Mouse (Mus musculus): ENCODE measurements around the gene Pear1. TPM values are rescaled to one million over a fixed set of nuclear protein-coding genes. Genes with fewer than 3 reads are reported as not detected.

Pear1 gene
- polyA plus RNA-seq, 1 experiment from 2014 or later = 8.4 TPM

DNA sequence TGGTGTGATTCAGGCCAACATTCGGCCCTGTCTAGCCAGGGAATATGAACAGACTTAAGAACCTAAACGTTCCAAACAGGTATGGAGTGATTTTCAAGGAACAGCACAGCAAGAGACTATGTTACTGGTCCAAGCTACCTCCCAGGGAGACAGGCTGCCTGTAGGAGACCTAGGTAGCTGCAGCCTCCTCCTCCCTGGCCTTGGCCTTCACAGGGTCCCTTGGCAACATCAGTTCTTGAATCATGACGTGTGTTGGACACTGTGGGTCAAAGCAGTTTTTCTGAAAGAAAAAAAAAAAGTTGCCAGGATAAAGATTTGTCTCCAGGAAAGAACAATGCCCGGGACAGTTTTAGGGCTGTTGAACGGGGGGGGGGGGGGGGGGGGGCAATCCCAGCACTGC is 85.2 kb downstream of the Pear1 start:
- H3K27ac ChIP-seq (ENCODE audit: low read depth, low read length) = no peak overlapping the region
- peaks cover 19% of the 10 kb centered on the region for H3K36me3 ChIP-seq (ENCODE audit: control insufficient read depth, insufficient read depth, low read length)

GRCm38 (mm10) chr3:87735335-87735734 is 88.8 kb downstream of the Pear1 start:
- WGBS = 92% methylated on average over 9 of the region's 9 CpGs
- Histone ChIP-seq H3K4me2 (ENCODE audit: low read length) (no peak overlapping the region), H3K9ac (ENCODE audit: low read depth, low read length) (no peak overlapping the region), H3K27ac (ENCODE audit: low read depth, low read length) (no peak overlapping the region), H3K4me3 (ENCODE audit: low read length) (no peak overlapping the region), H3K4me1 (ENCODE audit: control insufficient read depth, insufficient read depth, low read depth, low read length) (no peaks in the 10 kb centered on the region), H3K36me3 (ENCODE audit: control insufficient read depth, insufficient read depth, low read length) (peaks cover 37% of the 10 kb centered on the region), H3K27me3 (replicated peaks; ENCODE audit: control insufficient read depth, insufficient read depth, low read length) (no peaks in the 10 kb centered on the region), H3K9me3 (ENCODE audit: control insufficient read depth, low read length) (no peaks in the 10 kb centered on the region)
- no peak for ATAC-seq

More for the DNA sequence above, 85.2 kb downstream of the Pear1 start:
- Histone ChIP-seq H3K4me3 (ENCODE audit: low read length) (no peak overlapping the region), H3K4me1 (ENCODE audit: control insufficient read depth, insufficient read depth, low read depth, low read length) (no peaks in the 10 kb centered on the region), H3K9me3 (ENCODE audit: control insufficient read depth, low read length) (no peaks in the 10 kb centered on the region), H3K27me3 (replicated peaks; ENCODE audit: control insufficient read depth, insufficient read depth, low read length) (no peaks in the 10 kb centered on the region), H3K9ac (ENCODE audit: low read depth, low read length) (no peak overlapping the region), H3K4me2 (ENCODE audit: low read length) (no peak overlapping the region)
- WGBS = 77% methylated on average over 5 of the region's 5 CpGs
- ATAC-seq = no peak

DNA sequence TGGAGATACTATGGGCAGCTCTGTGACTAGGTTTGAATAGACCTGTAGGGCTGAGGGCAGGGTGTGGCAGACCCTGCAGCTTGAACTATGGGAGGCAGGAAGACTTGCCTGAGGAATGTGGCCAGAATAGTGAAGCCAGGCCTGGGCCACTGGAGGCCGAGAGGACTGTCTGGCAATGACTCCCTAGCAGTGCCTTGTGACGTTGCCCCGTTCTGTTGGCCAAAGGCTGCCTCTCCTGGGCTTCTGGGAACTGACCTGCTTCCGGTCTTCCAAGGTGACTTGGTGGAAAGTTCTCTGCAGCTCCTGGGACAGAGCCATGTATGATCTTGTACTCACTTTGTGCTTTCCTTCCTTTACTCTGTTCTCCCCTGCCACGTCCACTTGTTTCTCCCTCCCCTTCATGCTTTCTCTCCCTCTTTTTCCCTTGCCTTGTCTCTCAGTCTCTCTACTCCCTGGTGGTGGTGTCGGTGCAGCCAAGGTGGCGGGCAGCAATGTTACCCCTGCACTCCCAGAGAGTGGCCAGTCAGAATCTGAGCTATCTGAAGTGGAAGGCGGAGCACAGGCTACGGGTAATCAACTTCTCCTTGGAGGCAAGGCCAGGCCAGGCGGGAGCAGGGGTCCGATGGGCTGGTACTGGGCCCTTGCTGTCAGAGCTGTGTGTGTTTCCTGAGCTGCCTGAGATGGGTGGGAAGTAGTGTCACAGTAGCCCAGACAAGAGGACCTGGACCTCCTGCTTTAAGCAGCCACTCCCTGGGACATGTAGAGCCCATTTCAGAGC is 89.9 kb downstream of the Pear1 start:
- H3K9me3 ChIP-seq (ENCODE audit: control insufficient read depth, low read length) = no peaks in the 10 kb centered on the region
- no peak overlapping the region for H3K9ac ChIP-seq (ENCODE audit: low read depth, low read length)
- WGBS = 86% methylated on average over 11 of the region's 11 CpGs
- H3K4me3 ChIP-seq (ENCODE audit: low read length) = no peak overlapping the region
- H3K27ac ChIP-seq (ENCODE audit: low read depth, low read length) = no peak overlapping the region
- ATAC-seq = no peak
- no peak overlapping the region for H3K4me2 ChIP-seq (ENCODE audit: low read length)
- H3K36me3 ChIP-seq (ENCODE audit: control insufficient read depth, insufficient read depth, low read length) = peaks cover 44% of the 10 kb centered on the region
- H3K4me1 ChIP-seq (ENCODE audit: control insufficient read depth, insufficient read depth, low read depth, low read length) = no peaks in the 10 kb centered on the region
- no peaks in the 10 kb centered on the region for H3K27me3 ChIP-seq (replicated peaks; ENCODE audit: control insufficient read depth, insufficient read depth, low read length)

DNA sequence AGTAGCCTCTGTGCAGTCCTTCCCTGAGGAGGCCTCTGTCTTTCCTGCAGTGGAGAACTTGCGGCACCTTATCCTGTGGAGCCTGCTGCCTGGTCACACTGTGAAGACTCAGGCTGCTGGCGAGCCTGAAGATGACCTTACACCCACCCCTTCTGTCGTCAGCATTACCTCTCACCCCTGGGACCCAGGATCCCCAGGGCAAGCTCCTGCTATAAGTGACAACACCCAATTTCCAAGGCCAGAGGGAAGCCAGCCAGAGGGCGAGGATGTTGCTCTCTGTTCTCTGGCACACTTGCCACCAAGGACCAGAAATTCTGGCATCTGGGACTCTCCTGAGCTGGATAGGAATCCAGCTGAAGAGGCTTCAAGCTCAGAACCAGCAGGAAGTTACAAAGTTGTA is 91.0 kb downstream of the Pear1 start:
- 89% methylated on average over 4 of the region's 4 CpGs for WGBS
- H3K27me3 ChIP-seq (replicated peaks; ENCODE audit: control insufficient read depth, insufficient read depth, low read length) = no peaks in the 10 kb centered on the region
- no peak for ATAC-seq
- peaks cover 55% of the 10 kb centered on the region for H3K36me3 ChIP-seq (ENCODE audit: control insufficient read depth, insufficient read depth, low read length)
- H3K9ac ChIP-seq (ENCODE audit: low read depth, low read length) = no peak overlapping the region
- H3K9me3 ChIP-seq (ENCODE audit: control insufficient read depth, low read length) = no peaks in the 10 kb centered on the region
- no peak overlapping the region for H3K27ac ChIP-seq (ENCODE audit: low read depth, low read length)
- no peak overlapping the region for H3K4me3 ChIP-seq (ENCODE audit: low read length)
- H3K4me2 ChIP-seq (ENCODE audit: low read length) = no peak overlapping the region
- H3K4me1 ChIP-seq (ENCODE audit: control insufficient read depth, insufficient read depth, low read depth, low read length) = no peaks in the 10 kb centered on the region

DNA sequence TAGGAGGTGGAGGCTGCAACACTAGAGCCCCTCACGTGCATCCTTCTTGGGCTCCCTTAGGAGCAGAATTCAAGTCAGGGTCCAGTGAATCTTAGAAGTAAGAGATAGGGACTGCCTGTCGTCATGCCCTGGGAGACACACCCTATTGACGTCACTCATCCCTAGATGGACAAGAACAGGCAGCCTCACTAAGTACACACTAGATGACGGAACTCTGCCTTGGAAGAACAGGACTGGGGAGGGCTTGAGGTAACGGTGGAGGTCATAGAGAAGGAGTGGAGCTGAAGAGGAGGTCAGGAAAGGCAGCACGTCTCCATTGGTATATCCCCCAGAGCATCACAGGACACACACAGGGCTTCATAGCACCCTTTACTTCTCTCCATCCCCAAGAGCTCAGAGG is 95.4 kb downstream of the Pear1 start:
- H3K9ac ChIP-seq (ENCODE audit: low read depth, low read length) = no peak overlapping the region
- H3K27ac ChIP-seq (ENCODE audit: low read depth, low read length) = no peak overlapping the region
- H3K36me3 ChIP-seq (ENCODE audit: control insufficient read depth, insufficient read depth, low read length) = peaks cover 74% of the 10 kb centered on the region
- H3K27me3 ChIP-seq (replicated peaks; ENCODE audit: control insufficient read depth, insufficient read depth, low read length) = no peaks in the 10 kb centered on the region
- no peak for ATAC-seq
- H3K9me3 ChIP-seq (ENCODE audit: control insufficient read depth, low read length) = no peaks in the 10 kb centered on the region
- no peak overlapping the region for H3K4me3 ChIP-seq (ENCODE audit: low read length)
- no peak overlapping the region for H3K4me2 ChIP-seq (ENCODE audit: low read length)
- no peaks in the 10 kb centered on the region for H3K4me1 ChIP-seq (ENCODE audit: control insufficient read depth, insufficient read depth, low read depth, low read length)
- 94% methylated on average over 6 of the region's 6 CpGs for WGBS

DNA sequence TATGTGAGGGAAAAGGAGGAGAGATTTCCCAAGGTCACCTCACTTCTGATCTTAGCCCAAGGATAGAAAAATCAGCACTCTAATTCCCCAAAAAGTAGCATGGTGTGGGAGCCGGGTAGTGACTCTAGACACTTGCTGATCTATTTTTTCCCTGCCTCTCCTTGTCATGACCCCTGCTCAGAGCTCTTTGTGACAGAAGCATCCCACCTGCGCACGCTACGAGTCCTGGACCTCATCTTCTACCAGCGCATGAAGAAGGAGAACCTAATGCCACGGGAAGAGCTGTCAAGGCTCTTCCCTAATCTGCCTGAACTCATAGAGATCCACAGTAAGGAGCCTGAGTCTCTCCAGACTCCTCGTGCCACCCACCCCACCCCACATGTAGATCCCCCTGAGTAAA is 97.9 kb downstream of the Pear1 start:
- no peak for ATAC-seq
- Histone ChIP-seq H3K9me3 (ENCODE audit: control insufficient read depth, low read length) (no peaks in the 10 kb centered on the region), H3K4me2 (ENCODE audit: low read length) (no peak overlapping the region), H3K4me3 (ENCODE audit: low read length) (no peak overlapping the region), H3K27ac (ENCODE audit: low read depth, low read length) (no peak overlapping the region), H3K27me3 (replicated peaks; ENCODE audit: control insufficient read depth, insufficient read depth, low read length) (no peaks in the 10 kb centered on the region), H3K4me1 (ENCODE audit: control insufficient read depth, insufficient read depth, low read depth, low read length) (no peaks in the 10 kb centered on the region), H3K36me3 (ENCODE audit: control insufficient read depth, insufficient read depth, low read length) (peaks cover 78% of the 10 kb centered on the region), H3K9ac (ENCODE audit: low read depth, low read length) (no peak overlapping the region)
- 97% methylated on average over 7 of the region's 7 CpGs for WGBS

DNA sequence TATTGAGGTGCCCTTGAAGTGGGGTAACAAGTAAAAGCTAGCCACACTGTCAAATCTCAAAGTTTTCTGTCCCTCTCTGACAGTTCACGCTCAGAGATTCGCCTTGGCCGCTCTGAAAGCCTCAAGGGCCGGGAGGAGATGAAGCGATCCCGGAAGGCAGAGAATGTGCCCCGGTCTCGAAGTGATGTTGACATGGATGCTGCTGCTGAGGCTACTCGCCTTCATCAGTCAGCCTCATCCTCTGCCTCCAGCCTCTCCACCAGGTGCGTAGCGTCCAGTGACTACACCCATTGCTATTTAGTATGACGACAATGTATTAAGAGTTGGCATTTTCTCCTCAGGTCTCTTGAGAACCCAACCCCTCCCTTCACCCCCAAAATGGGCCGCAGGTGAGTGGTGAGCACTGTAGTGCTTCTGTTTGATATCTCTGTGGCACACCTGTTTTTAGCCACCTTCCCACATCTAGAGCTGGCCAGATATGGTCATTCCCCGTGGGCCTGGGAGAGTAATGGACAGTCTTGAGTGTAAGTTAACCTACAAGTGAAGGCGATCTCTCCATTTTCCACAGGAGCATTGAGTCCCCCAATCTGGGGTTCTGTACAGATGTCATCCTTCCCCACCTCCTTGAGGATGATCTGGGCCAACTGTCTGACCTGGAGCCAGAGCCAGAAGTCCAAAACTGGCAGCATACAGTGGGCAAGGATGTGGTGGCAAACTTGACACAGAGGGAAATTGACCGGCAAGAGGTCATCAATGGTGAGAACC is 98.5 kb downstream of the Pear1 start:
- no peak for ATAC-seq
- WGBS = 98% methylated on average over 16 of the region's 16 CpGs
- H3K9me3 ChIP-seq (ENCODE audit: control insufficient read depth, low read length) = no peaks in the 10 kb centered on the region
- H3K9ac ChIP-seq (ENCODE audit: low read depth, low read length) = no peak overlapping the region
- no peak overlapping the region for H3K4me2 ChIP-seq (ENCODE audit: low read length)
- no peaks in the 10 kb centered on the region for H3K27me3 ChIP-seq (replicated peaks; ENCODE audit: control insufficient read depth, insufficient read depth, low read length)
- no peak overlapping the region for H3K4me3 ChIP-seq (ENCODE audit: low read length)
- peaks cover 72% of the 10 kb centered on the region for H3K36me3 ChIP-seq (ENCODE audit: control insufficient read depth, insufficient read depth, low read length)
- no peaks in the 10 kb centered on the region for H3K4me1 ChIP-seq (ENCODE audit: control insufficient read depth, insufficient read depth, low read depth, low read length)
- H3K27ac ChIP-seq (ENCODE audit: low read depth, low read length) = no peak overlapping the region

GRCm38 (mm10) chr3:87724556-87724955 is 99.5 kb downstream of the Pear1 start:
- no peaks in the 10 kb centered on the region for H3K27me3 ChIP-seq (replicated peaks; ENCODE audit: control insufficient read depth, insufficient read depth, low read length)
- ATAC-seq = no peak
- 80% methylated on average over 6 of the region's 6 CpGs for WGBS

DNA sequence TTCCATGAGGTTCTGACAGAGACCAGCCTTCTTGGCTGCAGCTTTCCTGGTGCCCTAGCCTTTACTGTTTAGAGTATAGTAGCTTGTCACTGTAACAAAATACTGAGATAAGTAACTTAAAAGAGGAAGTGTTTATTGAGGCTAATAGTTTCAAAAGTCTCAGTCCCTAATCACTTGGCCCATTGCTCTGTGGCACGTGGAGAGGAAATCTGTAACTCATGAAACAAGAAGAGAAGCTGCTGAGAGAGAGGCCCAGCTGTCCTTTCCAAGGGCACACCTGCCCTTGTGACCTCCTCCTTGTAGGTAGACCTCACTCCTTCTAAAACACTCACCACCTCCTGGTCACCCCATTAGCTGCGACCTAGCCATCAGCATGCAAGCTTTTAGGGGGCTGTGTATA is 105.6 kb downstream of the Pear1 start:
- H3K36me3 ChIP-seq (ENCODE audit: control insufficient read depth, insufficient read depth, low read length) = peaks cover 39% of the 10 kb centered on the region
- no peak overlapping the region for H3K27ac ChIP-seq (ENCODE audit: low read depth, low read length)
- no peaks in the 10 kb centered on the region for H3K4me1 ChIP-seq (ENCODE audit: control insufficient read depth, insufficient read depth, low read depth, low read length)
- WGBS = 94% methylated on average over 2 of the region's 2 CpGs
- no peaks in the 10 kb centered on the region for H3K27me3 ChIP-seq (replicated peaks; ENCODE audit: control insufficient read depth, insufficient read depth, low read length)
- H3K4me2 ChIP-seq (ENCODE audit: low read length) = no peak overlapping the region
- H3K4me3 ChIP-seq (ENCODE audit: low read length) = no peak overlapping the region
- no peak for ATAC-seq
- no peak overlapping the region for H3K9ac ChIP-seq (ENCODE audit: low read depth, low read length)
- H3K9me3 ChIP-seq (ENCODE audit: control insufficient read depth, low read length) = no peaks in the 10 kb centered on the region

More at GRCm38 (mm10) chr3:87724556-87724955, 99.5 kb downstream of the Pear1 start:
- Histone ChIP-seq H3K36me3 (ENCODE audit: control insufficient read depth, insufficient read depth, low read length) (peaks cover 67% of the 10 kb centered on the region), H3K9me3 (ENCODE audit: control insufficient read depth, low read length) (no peaks in the 10 kb centered on the region), H3K27ac (ENCODE audit: low read depth, low read length) (no peak overlapping the region), H3K9ac (ENCODE audit: low read depth, low read length) (no peak overlapping the region), H3K4me3 (ENCODE audit: low read length) (no peak overlapping the region), H3K4me2 (ENCODE audit: low read length) (no peak overlapping the region), H3K4me1 (ENCODE audit: control insufficient read depth, insufficient read depth, low read depth, low read length) (no peaks in the 10 kb centered on the region)

All from hindbrain, embryonic 16.5 days (tissue).